Mouse (Mus musculus): Measurements from ENCODE around the gene Ptch2.

Ptch2 gene

GRCm38 (mm10) chr4:117095551-117096452, at the start of gene Ptch2:
Ptch2 (plus strand) TSS chr4:117096075.
- peak; percentile 72 for DNase-seq

GRCm38 (mm10) chr4:117048836-117049235, 47.0 kb upstream of the Ptch2 start:
- no peak for DNase-seq

- DNase-seq = no peak
These were observed 46.4 kb upstream of the Ptch2 start for GRCm38 (mm10) chr4:117049485-117049884.

- DNase-seq = no peak
These were observed 43.2 kb upstream of the Ptch2 start for GRCm38 (mm10) chr4:117052626-117053025.

- DNase-seq = no peak
These were observed 41.9 kb upstream of the Ptch2 start for GRCm38 (mm10) chr4:117053956-117054355.

GRCm38 (mm10) chr4:117056102-117056501, 39.8 kb upstream of the Ptch2 start:
- DNase-seq = no peak

- no peak for DNase-seq
These were observed 39.4 kb upstream of the Ptch2 start for GRCm38 (mm10) chr4:117056514-117056913.

GRCm38 (mm10) chr4:117058512-117058911, 37.4 kb upstream of the Ptch2 start:
- no peak for DNase-seq

- DNase-seq = no peak
These were observed 33.0 kb upstream of the Ptch2 start for GRCm38 (mm10) chr4:117062700-117063390.

GRCm38 (mm10) chr4:117068035-117068434, 27.8 kb upstream of the Ptch2 start:
- no peak for DNase-seq

- DNase-seq = no peak
These were observed 26.2 kb upstream of the Ptch2 start for GRCm38 (mm10) chr4:117069647-117070046.

GRCm38 (mm10) chr4:117070624-117071023, 25.3 kb upstream of the Ptch2 start:
- no peak for DNase-seq

- no peak for DNase-seq
These were observed 24.7 kb upstream of the Ptch2 start for GRCm38 (mm10) chr4:117071183-117071582.

GRCm38 (mm10) chr4:117087948-117088640, 7.8 kb upstream of the Ptch2 start:
- DNase-seq = no peak

- no peak for DNase-seq
These were observed 5.3 kb upstream of the Ptch2 start for GRCm38 (mm10) chr4:117090586-117090985.

- no peak for DNase-seq
These were observed 1.1 kb upstream of the Ptch2 start for GRCm38 (mm10) chr4:117094626-117095361.

- DNase-seq = no peak
These were observed 791 bp downstream of the Ptch2 start for GRCm38 (mm10) chr4:117096666-117097065.

GRCm38 (mm10) chr4:117097969-117098763, 2.3 kb downstream of the Ptch2 start:
- DNase-seq = no peak

- DNase-seq = no peak
These were observed 2.8 kb downstream of the Ptch2 start for GRCm38 (mm10) chr4:117098764-117099036.

GRCm38 (mm10) chr4:117100036-117100435, 4.2 kb downstream of the Ptch2 start:
- DNase-seq = peak; percentile 22

GRCm38 (mm10) chr4:117101218-117101617, 5.3 kb downstream of the Ptch2 start:
- DNase-seq = peak; percentile 23

GRCm38 (mm10) chr4:117104672-117105071, 8.8 kb downstream of the Ptch2 start:
- no peak for DNase-seq
